Comparison of ENCODE assay signal across 8 mouse cellular contexts in the genomic region with DNA sequence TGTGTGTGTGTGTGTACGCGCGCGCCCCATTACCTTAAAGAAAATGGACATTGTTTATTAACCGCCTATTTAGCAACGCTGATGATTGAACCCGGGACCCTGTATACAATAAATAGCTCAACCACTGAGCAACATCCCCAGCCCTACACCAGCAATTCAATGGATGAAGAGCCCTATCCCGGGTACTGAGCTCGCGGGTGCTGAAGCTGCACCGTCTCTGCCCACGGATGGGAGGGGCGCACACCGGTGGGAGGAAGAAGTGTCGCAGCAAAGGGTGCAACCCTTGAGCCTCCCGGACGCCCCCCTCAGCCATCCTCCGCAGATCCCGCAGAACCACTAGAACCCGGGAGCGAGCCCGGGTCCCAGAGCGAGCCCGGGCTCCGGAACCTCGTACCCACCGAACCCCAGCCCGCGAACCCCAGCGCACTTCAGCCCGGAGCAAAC. TPM values are rescaled to one million over a fixed set of nuclear protein-coding genes. Genes with fewer than 3 reads are reported as not detected.
DNase-seq lines count a peak whose midpoint lies in the region; ATAC-seq and TF ChIP-seq lines count a peak whose summit lies in the region.

No protein-coding gene starts in this region.

- peak overlapping the region; percentile 88 for H3K9ac ChIP-seq in forebrain, embryonic 13.5 days
- peak overlapping the region; percentile 77 for H3K9ac ChIP-seq in liver, embryonic 11.5 days (ENCODE audit: low read depth, low read length)

- no peak for TF ChIP-seq POLR2A in olfactory bulb, adult 2 months (IDR thresholded peaks at IDR 0.05; ENCODE audit: insufficient read depth, low read depth, low read length)

- DNase-seq in cerebellum, adult 8-10 months = no peak
- DNase-seq in ovary, adult 18-20 months (ENCODE audit: low spot score) = peak; percentile 13
- no peak for DNase-seq in ovary, postnatal 14 days (ENCODE audit: low spot score)
- no peak for DNase-seq in liver, embryonic 11.5 days (ENCODE audit: low spot score)
- DNase-seq in adrenal gland, adult (ENCODE audit: inconsistent age in 2 of 2, low spot score in 1 of 2) = no peak

- no peak for TF ChIP-seq CTCF in olfactory bulb, adult 2 months (IDR thresholded peaks at IDR 0.05; ENCODE audit: insufficient read depth, low read depth, low read length)

- no peaks in the 10 kb centered on the region for H3K9me3 ChIP-seq in forebrain, embryonic 13.5 days (replicated peaks)
- no peaks in the 10 kb centered on the region for H3K9me3 ChIP-seq in liver, embryonic 11.5 days (ENCODE audit: control insufficient read depth, low read length)

- 0 out of 2 replicates have a peak, but pooled peaks cover 6% of the 10 kb centered on the region for H3K36me3 ChIP-seq in forebrain, embryonic 13.5 days (ENCODE audit: poor library complexity, severe bottlenecking)
- H3K36me3 ChIP-seq in liver, embryonic 11.5 days (ENCODE audit: control insufficient read depth, insufficient read depth, low read length) = no peaks in the 10 kb centered on the region

- peak overlapping the region; percentile 92 for H3K27ac ChIP-seq in forebrain, embryonic 13.5 days
- peak overlapping the region; percentile 75; the same call in 1 of the 2 replicates for H3K27ac ChIP-seq in liver, embryonic 11.5 days (ENCODE audit: low read depth, low read length)
- H3K27ac ChIP-seq in olfactory bulb, adult 2 months (ENCODE audit: insufficient read depth, low read depth, low read length) = peak overlapping the region; percentile 62

- H3K27me3 ChIP-seq in forebrain, embryonic 13.5 days = peaks cover 14% of the 10 kb centered on the region
- H3K27me3 ChIP-seq in liver, embryonic 11.5 days (replicated peaks; ENCODE audit: control insufficient read depth, insufficient read depth, low read length) = peaks cover 4% of the 10 kb centered on the region; the same call in 1 of the 2 replicates

- peak overlapping the region; percentile 74 for H3K4me3 ChIP-seq in forebrain, embryonic 13.5 days
- H3K4me3 ChIP-seq in liver, embryonic 11.5 days (ENCODE audit: low read depth, low read length) = peak overlapping the region; percentile 77
- H3K4me3 ChIP-seq in olfactory bulb, adult 2 months (ENCODE audit: insufficient read depth, low read depth, low read length) = peak overlapping the region; percentile 94

- ATAC-seq in cerebellum, adult (ENCODE audit: insufficient number of reproducible peaks, low FRiP score, low TSS enrichment) = peak; percentile 74
- peak; percentile 76 for ATAC-seq in forebrain, embryonic 13.5 days
- peak; percentile 74 for ATAC-seq in liver, embryonic 11.5 days (replicated peaks; ENCODE audit: low FRiP score)

- H3K4me2 ChIP-seq in forebrain, embryonic 13.5 days = peak overlapping the region; percentile 69
- H3K4me2 ChIP-seq in liver, embryonic 11.5 days = peak overlapping the region; percentile 89

- H3K4me1 ChIP-seq in forebrain, embryonic 13.5 days = peaks cover 7% of the 10 kb centered on the region
- peaks cover 8% of the 10 kb centered on the region for H3K4me1 ChIP-seq in liver, embryonic 11.5 days (replicated peaks; ENCODE audit: control insufficient read depth, insufficient read depth, low read length)
- H3K4me1 ChIP-seq in olfactory bulb, adult 2 months (ENCODE audit: control insufficient read depth, insufficient read depth, low read length) = no peaks in the 10 kb centered on the region

- WGBS in forebrain, embryonic 13.5 days = under 1% methylated on average over 30 of the region's 31 CpGs
- WGBS in liver, embryonic 11.5 days = under 1% methylated on average over 31 of the region's 31 CpGs
- under 1% methylated on average over 31 of the region's 31 CpGs for WGBS in olfactory bulb, adult 2 months

RNA-seq across cellular contexts. Expression of gene Slc25a30, which starts 0.4 kb away (rescaled TPM):
- polyA plus RNA-seq in forebrain, embryonic 13.5 days (2015; fragmentation: Nextera tagmentation; extraction: Ambion mirVana) = 9.5 and 11.4 TPM in 2 replicates
- polyA plus RNA-seq in liver, embryonic 11.5 days (2014; fragmentation: Nextera tagmentation; extraction: Ambion mirVana) = 6.4 and 7.3 TPM in 2 replicates
- polyA plus RNA-seq in olfactory bulb, adult 2 months (2012; ENCODE audit: insufficient read depth, insufficient read length, low replicate concordance, missing spikeins) = not detected in 2 replicates

RNA-seq across cellular contexts. Expression of gene Cog3, which starts 32.1 kb away (rescaled TPM):
- polyA plus RNA-seq in forebrain, embryonic 13.5 days (2015; fragmentation: Nextera tagmentation; extraction: Ambion mirVana) = 19.3 and 21.5 TPM in 2 replicates
- 18.1 and 19.3 TPM in 2 replicates for polyA plus RNA-seq in liver, embryonic 11.5 days (2014; fragmentation: Nextera tagmentation; extraction: Ambion mirVana)
- polyA plus RNA-seq in olfactory bulb, adult 2 months (2012; ENCODE audit: insufficient read depth, insufficient read length, low replicate concordance, missing spikeins) = not detected in 2 replicates

RNA-seq across cellular contexts. Expression of gene Tpt1, which starts 58.4 kb away (rescaled TPM):
- polyA plus RNA-seq in forebrain, embryonic 13.5 days (2015; fragmentation: Nextera tagmentation; extraction: Ambion mirVana) = 977 and 1,124 TPM in 2 replicates
- 946 and 1,034 TPM in 2 replicates for polyA plus RNA-seq in liver, embryonic 11.5 days (2014; fragmentation: Nextera tagmentation; extraction: Ambion mirVana)
- 1,524 and 1,757 TPM in 2 replicates for polyA plus RNA-seq in olfactory bulb, adult 2 months (2012; ENCODE audit: insufficient read depth, insufficient read length, low replicate concordance, missing spikeins)
